Mouse (Mus musculus): ENCODE results near the gene Acot6.

GRCm38 (mm10) chr12:84101493-84101845 is 1.0 kb downstream of the Acot6 start:
- TF ChIP-seq TBP (IDR thresholded peaks at IDR 0.05; ENCODE audit: low read depth, low read length) (no peak), CTCF (IDR thresholded peaks at IDR 0.05 in 2 of 3, conservative IDR thresholded peaks at IDR 0.05 in 1 of 3; ENCODE audit: control insufficient read depth in 1 of 3, insufficient read depth in 1 of 3, low read depth in 2 of 3, low read length in 3 of 3, poor library complexity in 1 of 3, severe bottlenecking in 1 of 3) (no peak), POLR2AphosphoS2 (IDR thresholded peaks at IDR 0.05; ENCODE audit: low read length) (no peak), NELFE (IDR thresholded peaks at IDR 0.05; ENCODE audit: low read depth, low read length) (no peak), RCOR1 (IDR thresholded peaks at IDR 0.05; ENCODE audit: low read depth, low read length) (no peak)
